Mouse (Mus musculus) myocyte (in vitro differentiated cells): ENCODE measurements around the gene Dnmbp.
A peak's percentile ranks its signal among the peaks of the same experiment; 100 is the strongest.

ENCODE experiments used
- E2F4 ChIP-seq: IDR thresholded peaks from one replicate; pipeline ENCODE4 v1.6.1; 2011; ENCODE audit warnings: mild to moderate bottlenecking, control low read depth, moderate library complexity; ENCODE audit not compliant: insufficient read depth
- MAX ChIP-seq: IDR thresholded peaks from one replicate; pipeline ENCODE4 v1.6.1; 2011; ENCODE audit warnings: low read depth, mild to moderate bottlenecking, control low read depth
- MYOD1 ChIP-seq, 3 experiments: IDR thresholded peaks; one replicate each; pipeline ENCODE4 v1.6.1; 2011; ENCODE audit warnings: control low read depth in 2 of 3, low read depth in 2 of 3, mild to moderate bottlenecking in 2 of 3, moderate library complexity in 1 of 3; ENCODE audit not compliant: insufficient read length in 2 of 3, control insufficient read depth in 1 of 3
- POLR2A ChIP-seq: IDR thresholded peaks from one replicate; pipeline ENCODE4 v1.6.1; 2011; ENCODE audit warnings: low read depth, mild to moderate bottlenecking, control low read depth, moderate library complexity; ENCODE audit not compliant: insufficient read length
- POLR2AphosphoS2 ChIP-seq: IDR thresholded peaks from one replicate; pipeline ENCODE4 v1.6.1; 2011; ENCODE audit warnings: low read depth, control low read depth; ENCODE audit not compliant: insufficient read length
- REST ChIP-seq: IDR thresholded peaks from one replicate; pipeline ENCODE4 v1.6.1; 2011; ENCODE audit warnings: mild to moderate bottlenecking, control low read depth, moderate library complexity; ENCODE audit not compliant: insufficient read depth, insufficient read length
- SRF ChIP-seq: IDR thresholded peaks from one replicate; pipeline ENCODE4 v1.6.1; 2011; ENCODE audit warnings: low read depth; ENCODE audit not compliant: control insufficient read depth, insufficient read length
- TCF12 ChIP-seq: IDR thresholded peaks from one replicate; pipeline ENCODE4 v1.6.1; 2011; ENCODE audit warnings: mild to moderate bottlenecking, control low read depth; ENCODE audit not compliant: poor library complexity, insufficient read depth, severe bottlenecking
- USF1 ChIP-seq: IDR thresholded peaks from one replicate; pipeline ENCODE4 v1.6.1; 2011; ENCODE audit warnings: low read depth, mild to moderate bottlenecking, control low read depth, moderate library complexity

DNA sequence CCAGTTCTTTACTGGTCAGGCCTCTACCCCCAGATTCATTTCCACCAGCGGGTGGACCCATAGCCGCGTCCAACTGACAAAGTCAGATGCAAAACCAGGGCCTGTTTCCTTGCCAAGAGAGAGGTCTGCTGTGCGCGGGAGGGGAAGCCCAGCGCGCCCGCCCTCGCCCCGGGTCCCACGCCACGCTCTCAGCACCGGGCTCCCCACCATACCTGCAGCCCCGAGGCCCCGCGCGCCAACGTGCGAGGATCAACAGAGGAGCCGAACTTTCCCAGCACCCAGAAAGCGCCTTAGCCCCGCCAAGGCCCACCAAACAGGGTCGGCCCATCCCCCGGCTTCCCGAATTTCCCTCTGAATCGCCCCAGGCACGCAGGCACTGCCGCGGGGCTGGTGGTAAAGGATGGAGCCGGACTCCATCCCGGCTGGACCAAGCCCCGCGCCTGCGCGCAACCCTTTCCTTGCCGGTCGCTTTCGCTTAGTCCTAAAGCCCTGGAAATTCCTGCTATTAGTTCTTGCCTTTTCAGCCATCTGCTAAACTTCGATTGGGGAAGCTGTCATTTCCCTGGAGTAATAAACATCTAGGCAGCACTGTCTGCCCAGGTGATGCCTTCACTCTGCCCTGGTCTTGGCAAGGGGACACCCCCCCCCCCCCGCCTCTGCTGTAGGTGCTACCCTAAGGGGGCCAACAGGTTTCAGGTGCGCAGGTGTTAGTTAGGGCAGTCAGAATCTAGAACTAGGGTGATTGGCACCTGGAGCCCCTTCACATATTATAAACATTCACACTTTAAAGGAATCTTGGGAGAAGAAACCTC is 60.4 kb downstream of the Dnmbp start:
- no peak for TF ChIP-seq USF1
- peak; percentile 17 for TF ChIP-seq POLR2A
- TF ChIP-seq MAX: no peak
- TF ChIP-seq MYOD1 (IDR thresholded peaks at IDR 0.05; ENCODE audit: control insufficient read depth in 1 of 3, insufficient read length in 2 of 3, low read depth in 2 of 3): no peak
- no peak for TF ChIP-seq POLR2AphosphoS2
- no peak for TF ChIP-seq REST
- no peak for TF ChIP-seq E2F4
- no peak for TF ChIP-seq TCF12
- no peak for TF ChIP-seq SRF
